Mouse (Mus musculus): ENCODE measurements around the gene Eid3. TPM values are rescaled to one million over a fixed set of nuclear protein-coding genes. Genes with fewer than 3 reads are reported as not detected.

Eid3 gene
- polyA plus RNA-seq, 1 experiment from 2014 or later, result 0.46 TPM

GRCm38 (mm10) chr10:82913238-82913637 lies 46.8 kb downstream of the Eid3 start:
- H3K4me2 ChIP-seq (ENCODE audit: low read depth, low read length), result no peak overlapping the region
- H3K27me3 ChIP-seq (ENCODE audit: control insufficient read depth, insufficient read depth, low read length), result no peaks in the 10 kb centered on the region
- H3K4me3 ChIP-seq (replicated peaks; ENCODE audit: low read length), result no peak overlapping the region
- WGBS, result 72% methylated on average over 4 of the region's 4 CpGs
- H3K4me1 ChIP-seq (ENCODE audit: control insufficient read depth, insufficient read depth, low read length), result no peaks in the 10 kb centered on the region
- no peak overlapping the region for H3K9ac ChIP-seq (ENCODE audit: low read length)
- H3K27ac ChIP-seq (ENCODE audit: low read length), result no peak overlapping the region
- ATAC-seq (ENCODE audit: insufficient read depth, low FRiP score), result no peak
- no peaks in the 10 kb centered on the region for H3K36me3 ChIP-seq (ENCODE audit: control insufficient read depth, insufficient read depth, low read length)
- no peaks in the 10 kb centered on the region for H3K9me3 ChIP-seq (replicated peaks; ENCODE audit: control insufficient read depth, low read length)

GRCm38 (mm10) chr10:82913772-82914171 lies 47.3 kb downstream of the Eid3 start:
- Histone ChIP-seq H3K4me1 (ENCODE audit: control insufficient read depth, insufficient read depth, low read length) (no peaks in the 10 kb centered on the region), H3K4me2 (ENCODE audit: low read depth, low read length) (no peak overlapping the region), H3K27me3 (ENCODE audit: control insufficient read depth, insufficient read depth, low read length) (no peaks in the 10 kb centered on the region), H3K4me3 (replicated peaks; ENCODE audit: low read length) (no peak overlapping the region), H3K9ac (ENCODE audit: low read length) (no peak overlapping the region), H3K36me3 (ENCODE audit: control insufficient read depth, insufficient read depth, low read length) (no peaks in the 10 kb centered on the region), H3K27ac (ENCODE audit: low read length) (no peak overlapping the region), H3K9me3 (replicated peaks; ENCODE audit: control insufficient read depth, low read length) (no peaks in the 10 kb centered on the region)
- ATAC-seq (ENCODE audit: insufficient read depth, low FRiP score), result no peak
- 82% methylated on average over 6 of the region's 6 CpGs for WGBS

Other genes with a start within 250 kb of the Eid3 start
- gene 1190007I07Rik, start 243.4 kb upstream of the Eid3 start, polyA plus RNA-seq (2015; fragmentation: Nextera tagmentation; extraction: Ambion mirVana), result 36.2 and 42.1 TPM in 2 replicates
- gene Tdg, start 236.8 kb upstream of the Eid3 start, polyA plus RNA-seq (2015; fragmentation: Nextera tagmentation; extraction: Ambion mirVana), result 105 and 111 TPM in 2 replicates
- 9.1 and 9.7 TPM in 2 replicates for gene Glt8d2, start 176.0 kb upstream of the Eid3 start, polyA plus RNA-seq (2015; fragmentation: Nextera tagmentation; extraction: Ambion mirVana)
- 36.0 and 45.1 TPM in 2 replicates for gene Hcfc2, start 170.5 kb upstream of the Eid3 start, polyA plus RNA-seq (2015; fragmentation: Nextera tagmentation; extraction: Ambion mirVana)
- 39.8 and 39.9 TPM in 2 replicates for gene Nfyb, start 102.5 kb upstream of the Eid3 start, polyA plus RNA-seq (2015; fragmentation: Nextera tagmentation; extraction: Ambion mirVana)
- gene Txnrd1, start 32.7 kb upstream of the Eid3 start, polyA plus RNA-seq (2015; fragmentation: Nextera tagmentation; extraction: Ambion mirVana), result 77.4 and 79.4 TPM in 2 replicates
- 0.85 and 1.1 TPM in 2 replicates for gene Chst11, start 118.9 kb downstream of the Eid3 start, polyA plus RNA-seq (2015; fragmentation: Nextera tagmentation; extraction: Ambion mirVana)

Measured in stomach, embryonic 16.5 days (tissue).